Mouse (Mus musculus): ENCODE measurements around the gene Nbeal2.

The Nbeal2 gene

DNA sequence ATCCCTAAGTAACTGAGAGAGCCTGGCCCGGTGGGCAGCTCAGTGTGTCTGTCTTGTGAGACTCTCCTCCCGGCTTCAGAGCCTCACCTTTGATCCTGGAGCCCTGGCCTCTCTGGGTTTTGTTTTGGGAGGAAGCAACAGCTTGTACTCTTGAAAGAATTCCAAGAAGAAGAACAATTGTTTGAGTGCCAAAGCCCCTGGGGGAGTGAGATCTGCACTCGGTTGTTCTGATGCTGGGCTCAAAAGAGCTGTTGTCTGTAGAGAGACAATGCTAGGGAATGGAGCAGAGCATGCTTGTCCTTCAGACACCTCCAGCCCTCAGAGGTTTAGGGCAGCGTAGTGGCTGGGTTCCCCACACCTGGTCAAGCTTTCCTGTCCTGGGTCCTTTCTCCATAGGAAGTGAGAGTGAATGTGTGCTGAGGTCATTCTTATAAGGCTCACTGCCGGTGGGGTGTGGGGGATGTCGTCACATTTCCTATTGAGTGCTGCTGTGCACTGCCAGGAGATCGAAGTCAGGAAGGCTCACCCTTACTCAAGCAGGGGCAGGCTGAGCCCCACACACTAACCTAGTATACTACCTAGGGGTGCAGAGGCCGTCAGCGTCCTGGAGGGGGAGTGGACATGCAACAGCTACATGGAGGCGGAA is 19.3 kb upstream of the Nbeal2 start:
- no peak for DNase-seq (ENCODE audit: low spot score)

DNA sequence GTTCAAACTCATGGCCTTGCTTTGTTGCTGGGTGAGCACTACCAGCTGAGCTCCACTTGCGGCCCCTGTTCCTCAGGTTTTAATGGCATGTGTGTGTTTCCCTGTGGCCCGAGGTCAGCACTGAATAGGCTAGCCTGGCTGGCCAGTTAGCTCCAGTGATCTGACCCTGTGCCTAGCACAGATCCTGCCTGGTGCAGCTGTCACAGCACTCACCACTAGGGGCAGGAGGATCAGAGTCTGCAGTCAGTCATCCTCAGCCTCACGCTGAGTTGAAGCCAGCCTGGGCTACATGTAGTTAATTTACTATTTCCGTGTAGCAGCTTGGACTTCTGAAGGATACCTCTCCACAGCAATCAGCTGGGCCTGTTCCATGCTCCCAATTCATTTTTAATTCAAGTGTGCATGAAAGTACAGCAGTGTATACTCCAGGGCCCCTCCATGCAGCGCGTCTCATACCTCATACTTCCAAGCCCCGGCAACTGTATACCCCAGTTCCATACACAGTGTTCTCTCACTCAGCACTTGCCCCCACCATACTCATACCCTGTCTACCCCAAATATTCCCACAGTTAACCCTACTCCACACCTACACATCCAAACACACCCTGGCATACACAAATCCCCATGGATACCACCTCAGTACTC is 18.6 kb upstream of the Nbeal2 start:
- no peak for DNase-seq (ENCODE audit: low spot score)

GRCm38 (mm10) chr9:110669785-110670184 is 15.8 kb upstream of the Nbeal2 start:
- DNase-seq (ENCODE audit: low spot score): no peak

DNA sequence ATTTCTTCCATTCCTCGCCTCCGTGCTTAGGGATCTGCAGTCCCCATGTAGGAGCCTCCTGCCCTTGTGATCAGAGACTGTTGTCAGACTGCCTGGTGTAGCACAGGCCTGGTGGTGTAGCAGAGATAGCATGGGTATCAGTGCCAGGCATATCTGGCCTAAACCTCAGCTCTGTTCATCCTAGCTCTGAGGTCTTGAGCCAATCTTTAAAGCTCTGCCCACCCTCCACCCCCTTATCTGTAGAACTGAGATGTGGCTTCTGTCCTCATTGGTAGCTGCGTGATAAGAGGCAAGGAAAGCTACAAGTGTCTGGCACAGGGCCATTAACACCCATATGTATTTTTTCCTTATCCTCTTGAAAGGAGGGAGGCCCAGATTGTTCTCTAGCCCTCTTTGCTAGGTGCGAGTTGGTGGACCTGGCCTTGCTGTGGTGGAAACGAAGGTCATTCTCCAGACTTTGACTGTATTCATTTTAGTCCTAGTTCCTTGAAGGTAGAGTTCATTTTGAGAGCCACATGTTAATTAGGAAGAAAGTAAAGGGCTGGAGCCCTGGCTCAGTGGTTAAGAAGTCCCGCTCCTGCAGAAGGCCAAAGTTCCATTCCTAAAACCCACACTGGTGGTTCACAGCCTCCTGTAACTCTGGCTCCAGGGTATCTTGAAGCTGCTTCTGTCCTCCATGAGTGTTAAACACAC is 14.8 kb upstream of the Nbeal2 start:
- no peak for DNase-seq (ENCODE audit: low spot score)

GRCm38 (mm10) chr9:110667219-110667836 is 13.4 kb upstream of the Nbeal2 start:
- DNase-seq (ENCODE audit: low spot score): no peak

- no peak for DNase-seq (ENCODE audit: low spot score)
Measured at GRCm38 (mm10) chr9:110666374-110666773, 12.4 kb upstream of the Nbeal2 start.

- no peak for DNase-seq (ENCODE audit: low spot score)
Measured at GRCm38 (mm10) chr9:110665912-110666311, 12.0 kb upstream of the Nbeal2 start.

DNA sequence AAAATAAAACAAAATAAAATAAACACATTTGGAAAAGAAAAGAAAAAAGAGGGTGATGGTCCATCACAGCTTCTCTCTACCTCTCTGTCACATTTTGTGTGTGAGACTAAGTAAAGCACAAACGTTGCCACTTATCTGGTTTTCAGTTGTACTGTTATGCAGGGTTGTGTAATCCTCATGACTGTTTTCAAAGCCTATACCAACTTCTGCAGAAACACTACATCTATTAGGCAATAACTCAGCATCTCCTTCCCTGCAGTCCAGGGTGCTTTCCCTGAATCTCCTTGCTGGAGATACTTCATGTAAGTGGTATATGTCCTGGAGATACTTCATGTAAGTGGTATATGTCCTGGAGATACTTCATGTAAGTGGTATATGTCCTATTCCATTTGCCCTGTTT is 8.9 kb upstream of the Nbeal2 start:
- DNase-seq (ENCODE audit: low spot score): no peak

- DNase-seq (ENCODE audit: low spot score): no peak
Measured at GRCm38 (mm10) chr9:110660856-110661612, 7.1 kb upstream of the Nbeal2 start.

DNA sequence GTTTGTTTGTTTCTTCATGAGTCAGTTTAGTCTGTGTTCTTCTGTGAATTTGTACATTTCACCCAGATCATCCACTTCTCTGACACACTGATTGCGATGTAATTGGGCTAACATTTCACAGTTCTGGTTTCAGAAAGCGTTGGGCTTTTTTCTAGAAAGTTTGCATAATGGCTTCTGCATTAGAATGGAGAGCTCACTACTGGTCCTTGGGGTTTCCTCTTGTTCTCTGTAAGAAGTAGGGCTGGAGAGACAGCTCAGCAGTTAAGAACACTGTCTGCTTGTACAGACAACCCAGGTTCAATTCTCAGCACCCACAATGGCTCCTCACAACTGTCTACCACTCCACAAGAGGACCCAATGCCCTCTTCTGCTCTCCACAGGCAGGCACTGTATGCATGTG is 6.2 kb upstream of the Nbeal2 start:
- no peak for DNase-seq (ENCODE audit: low spot score)

GRCm38 (mm10) chr9:110659521-110659920 is 5.6 kb upstream of the Nbeal2 start:
- no peak for DNase-seq (ENCODE audit: low spot score)

- DNase-seq (ENCODE audit: low spot score): no peak
Measured at GRCm38 (mm10) chr9:110657474-110658078, 3.6 kb upstream of the Nbeal2 start.

DNA sequence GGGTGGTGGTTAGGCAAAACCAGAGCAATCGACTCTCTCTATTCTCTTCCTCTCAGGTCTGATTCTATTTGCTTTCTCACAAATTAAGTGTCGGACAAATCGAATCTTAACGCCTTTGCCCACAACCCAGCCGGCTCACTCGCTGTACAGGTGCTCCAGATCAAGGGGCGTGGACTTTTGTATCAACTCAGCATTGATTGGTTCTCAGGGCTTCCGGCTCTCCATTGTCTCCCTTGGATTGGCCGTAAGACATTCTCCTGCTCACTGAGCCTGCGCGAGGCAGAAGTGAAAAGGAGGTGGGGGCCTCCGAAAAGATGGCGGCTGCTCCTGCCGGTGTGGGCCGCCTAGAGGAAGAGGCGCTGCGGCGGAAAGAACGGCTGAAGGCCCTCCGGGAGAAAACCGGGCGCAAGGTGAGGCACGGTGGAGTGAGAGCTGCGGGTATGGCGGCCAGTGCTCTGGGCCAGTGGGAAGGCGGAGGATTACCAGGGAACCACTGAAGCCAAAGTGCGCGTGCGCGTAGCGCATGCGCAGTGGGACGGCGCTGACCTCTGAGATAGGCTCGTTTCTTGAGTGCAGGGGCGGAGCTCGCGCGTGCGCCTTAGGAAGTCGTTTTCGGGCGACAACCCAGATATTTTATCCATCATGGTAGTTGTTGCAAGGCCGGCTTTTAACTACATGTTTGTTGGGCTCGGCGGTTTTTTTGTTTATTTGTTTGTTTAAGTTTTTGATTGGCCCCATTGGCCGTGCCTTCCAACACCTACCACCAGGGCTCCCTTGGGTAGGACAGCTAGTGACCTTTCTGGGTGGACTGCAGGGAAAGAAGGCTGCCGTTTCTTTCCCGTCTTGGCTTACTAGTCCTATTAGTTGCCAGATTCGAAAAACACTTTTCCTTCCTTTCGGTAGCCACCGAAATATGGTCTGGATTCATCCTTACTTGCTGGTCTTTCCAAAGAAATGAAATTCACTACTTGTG is 2.6 kb upstream of the Nbeal2 start, which contains the start of gene Ccdc12:
Gene Ccdc12, plus strand, starts transcription at position 255 of the 973 bp plus-strand sequence.
- DNase-seq (ENCODE audit: low spot score): peak; percentile 89

- no peak for DNase-seq (ENCODE audit: low spot score)
Measured at GRCm38 (mm10) chr9:110655651-110656007, 1.7 kb upstream of the Nbeal2 start.

DNA sequence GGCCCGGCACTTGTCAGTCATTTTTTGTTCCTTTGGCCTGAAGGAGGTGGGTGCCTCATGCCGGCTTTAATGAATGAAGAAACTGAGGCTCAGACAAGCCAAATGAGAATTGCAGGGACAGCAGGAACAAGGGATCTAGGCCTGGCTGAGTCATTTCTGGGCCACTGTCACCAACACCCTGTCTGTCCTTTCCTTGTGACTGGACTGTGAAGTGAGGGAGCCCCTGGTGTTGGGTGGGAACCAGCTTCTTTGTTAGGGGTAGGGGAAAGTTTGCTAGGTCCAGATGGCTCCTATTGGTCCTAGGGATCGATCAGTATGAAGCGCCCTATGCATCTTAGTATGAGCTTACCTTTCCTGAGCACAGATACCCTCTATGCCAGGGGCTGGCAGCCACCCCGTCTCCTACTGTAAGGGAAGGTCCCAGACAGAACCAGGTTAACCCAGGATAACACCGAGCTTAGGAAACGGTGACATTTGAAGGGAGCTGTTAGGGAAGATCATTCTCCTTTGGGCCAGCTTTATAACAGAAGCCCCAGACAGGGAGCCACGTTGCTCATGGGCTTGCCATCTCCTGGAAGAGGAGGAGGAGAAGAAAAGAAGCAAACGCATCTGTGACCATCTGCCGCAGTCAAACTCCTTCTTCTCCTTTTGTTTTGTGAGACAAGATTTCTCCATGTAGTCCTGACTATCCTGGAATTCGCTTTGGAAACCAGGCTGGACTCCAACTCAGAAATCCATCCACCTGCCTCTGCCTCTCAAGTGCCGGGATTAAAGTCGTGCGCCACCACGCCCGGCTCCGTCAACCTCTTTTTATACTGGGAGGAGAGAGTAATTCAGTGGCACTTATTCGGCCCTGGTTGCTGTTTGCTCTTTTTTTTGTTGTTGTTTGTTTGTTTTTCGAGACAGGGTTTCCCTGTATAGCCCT is 1.0 kb upstream of the Nbeal2 start:
- DNase-seq (ENCODE audit: low spot score): no peak

DNA sequence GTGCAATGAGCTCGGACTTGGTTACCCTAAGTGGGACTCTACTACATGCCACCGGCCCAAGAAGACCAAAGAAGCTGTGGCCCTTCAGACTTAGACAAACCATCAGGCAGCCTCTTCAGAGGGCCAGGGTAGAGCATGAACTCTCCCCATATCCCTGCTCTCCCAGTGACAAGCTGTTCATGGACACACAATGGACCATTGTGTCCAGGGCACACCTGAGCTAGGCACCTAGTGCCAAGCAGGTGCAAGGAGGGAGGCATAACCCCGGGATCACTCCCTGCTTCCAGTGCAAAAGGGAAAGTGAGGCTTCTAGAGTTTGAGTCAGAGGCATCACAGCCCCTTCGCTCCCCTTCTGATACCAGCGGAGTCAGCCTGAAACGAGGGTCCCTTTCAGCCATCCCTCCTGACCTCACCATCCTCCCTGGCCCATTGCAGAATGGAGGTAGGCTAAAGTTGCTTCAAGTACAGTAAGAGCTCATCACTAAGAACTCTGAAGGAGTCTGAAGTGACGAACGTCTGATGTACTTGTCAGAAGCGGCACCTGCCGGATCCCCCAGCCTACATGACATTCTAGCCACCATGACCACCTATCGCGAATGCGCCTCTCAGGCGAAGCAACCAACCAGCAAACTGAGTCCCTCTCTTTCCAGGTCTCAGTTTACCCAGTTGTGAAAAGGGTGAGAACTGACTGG is 852 bp downstream of the Nbeal2 start:
- no peak for DNase-seq (ENCODE audit: low spot score)

DNA sequence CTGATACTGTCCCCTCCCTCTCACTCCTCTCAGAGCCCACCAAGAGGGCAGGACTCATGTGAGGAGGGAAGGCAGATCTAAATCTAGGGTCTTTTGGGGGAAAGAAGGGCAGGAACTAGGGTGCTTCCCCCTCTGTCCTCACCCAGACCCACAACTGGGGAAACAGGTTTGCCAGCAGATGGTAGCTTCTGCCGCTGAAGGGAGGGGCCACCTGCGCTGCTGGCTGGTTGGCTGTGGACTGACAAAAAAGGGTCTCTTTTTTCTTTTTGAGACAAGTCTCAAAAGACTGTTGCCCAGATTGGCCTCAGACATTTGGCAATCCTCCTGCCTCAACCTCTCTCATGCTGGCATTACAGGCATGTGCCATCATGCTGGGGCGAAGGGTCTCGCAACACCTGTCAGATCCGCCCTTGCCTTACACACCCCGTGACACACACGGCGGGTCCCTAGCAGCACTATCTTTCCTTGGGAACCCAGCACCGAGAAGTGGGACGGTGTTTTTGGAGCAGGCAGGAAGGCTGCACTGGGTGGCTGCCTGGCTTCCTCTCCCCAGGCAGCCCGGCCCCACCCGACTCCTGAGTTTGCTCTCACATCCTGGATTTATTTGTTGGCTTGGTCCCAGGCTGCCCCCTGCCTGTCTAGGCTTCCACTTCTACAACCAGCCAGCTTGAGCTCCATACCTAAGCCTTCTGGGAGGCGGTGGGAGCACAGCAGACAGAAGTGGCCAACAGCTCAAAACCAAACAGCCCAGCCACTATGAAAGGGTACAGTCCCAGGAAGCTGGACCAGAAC is 1.8 kb downstream of the Nbeal2 start:
- no peak for DNase-seq (ENCODE audit: low spot score)

- DNase-seq (ENCODE audit: low spot score): no peak
Measured at GRCm38 (mm10) chr9:110649775-110650174, 4.2 kb downstream of the Nbeal2 start.
